In genomic region chr17:27141971-27142450, GRCm38 (mm10) we compare ENCODE assay signal across 7 mouse cellular contexts. TPM values are rescaled to one million over a fixed set of nuclear protein-coding genes. Genes with fewer than 3 reads are reported as not detected.
DNase-seq lines count a peak whose midpoint lies in the region; ATAC-seq and TF ChIP-seq lines count a peak whose summit lies in the region.

No protein-coding gene starts in this region.

- H3K27me3 ChIP-seq in C2C12 (ENCODE audit: control insufficient read depth, insufficient read depth, insufficient read length), result no peaks in the 10 kb centered on the region
- H3K27me3 ChIP-seq in midbrain, embryonic 16.5 days (ENCODE audit: control insufficient read depth, insufficient read depth, low read depth, low read length), result no peaks in the 10 kb centered on the region
- no peaks in the 10 kb centered on the region for H3K27me3 ChIP-seq in midbrain, postnatal 0 days (ENCODE audit: insufficient read depth, low read length)

- no peaks in the 10 kb centered on the region for H3K79me3 ChIP-seq in C2C12 (ENCODE audit: low read depth)

- no peak for TF ChIP-seq CTCF in C2C12 (IDR thresholded peaks at IDR 0.05; ENCODE audit: control insufficient read depth, insufficient read depth, insufficient read length)
- no peak for TF ChIP-seq CTCF in midbrain, postnatal 0 days (IDR thresholded peaks at IDR 0.05)

- no peaks in the 10 kb centered on the region for H3K36me3 ChIP-seq in C2C12 (ENCODE audit: control insufficient read depth, insufficient read depth)
- no peaks in the 10 kb centered on the region for H3K36me3 ChIP-seq in midbrain, embryonic 16.5 days (ENCODE audit: control insufficient read depth, insufficient read depth, low read length)
- no peaks in the 10 kb centered on the region for H3K36me3 ChIP-seq in midbrain, postnatal 0 days (ENCODE audit: insufficient read depth, low read length)

- H3K4me2 ChIP-seq in midbrain, embryonic 16.5 days (ENCODE audit: low read length), result no peak overlapping the region
- H3K4me2 ChIP-seq in midbrain, postnatal 0 days (ENCODE audit: low read depth, low read length, poor library complexity, severe bottlenecking), result no peak overlapping the region

- H3K4me1 ChIP-seq in midbrain, embryonic 16.5 days (ENCODE audit: control insufficient read depth, insufficient read depth, low read length), result peaks cover 31% of the 10 kb centered on the region
- peaks cover 11% of the 10 kb centered on the region for H3K4me1 ChIP-seq in midbrain, postnatal 0 days (ENCODE audit: insufficient read depth, low read length)

- no peaks in the 10 kb centered on the region for H3K9me3 ChIP-seq in midbrain, embryonic 16.5 days (replicated peaks; ENCODE audit: control insufficient read depth, low read length, poor library complexity, severe bottlenecking)
- no peaks in the 10 kb centered on the region for H3K9me3 ChIP-seq in midbrain, postnatal 0 days (ENCODE audit: low read length)

- intact Hi-C loops in left cerebral cortex, postnatal 10 days (cut with DNase I), result no loop called here

- H3ac ChIP-seq in C2C12 (ENCODE audit: control insufficient read depth, insufficient read length, low read depth), result no peak overlapping the region

- WGBS in midbrain, embryonic 16.5 days, result 60% methylated on average over 10 of the region's 10 CpGs
- 64% methylated on average over 10 of the region's 10 CpGs for WGBS in midbrain, postnatal 0 days

- DNase-seq in NIH3T3 (ENCODE audit: low read depth), result peak; percentile 95
- DNase-seq in heart, adult 9 months (ENCODE audit: low spot score in 2 of 2), result peak; percentile 49 to 55
- DNase-seq in kidney, postnatal 25 days, result peak; percentile 32 to 72
- DNase-seq in left cerebral cortex, postnatal 10 days (ENCODE audit: extremely low spot score in 1 of 2, low spot score in 2 of 2), result no peak
- no peak for DNase-seq in midbrain, postnatal 0 days (ENCODE audit: low spot score)

- H3K79me2 ChIP-seq in C2C12 (ENCODE audit: control insufficient read depth, insufficient read depth), result no peaks in the 10 kb centered on the region

- no peak overlapping the region for H3K4me3 ChIP-seq in C2C12 (ENCODE audit: insufficient read depth, poor library complexity, severe bottlenecking)
- no peak overlapping the region for H3K4me3 ChIP-seq in midbrain, embryonic 16.5 days (ENCODE audit: low read depth, low read length)
- H3K4me3 ChIP-seq in midbrain, postnatal 0 days (ENCODE audit: low read depth, low read length), result no peak overlapping the region

- ATAC-seq in midbrain, embryonic 16.5 days, result no peak
- no peak for ATAC-seq in midbrain, postnatal 0 days (ENCODE audit: low FRiP score)

- H3K27ac ChIP-seq in midbrain, embryonic 16.5 days (ENCODE audit: low read length), result no peak overlapping the region
- no peak overlapping the region for H3K27ac ChIP-seq in midbrain, postnatal 0 days (ENCODE audit: low read depth, low read length)

- no peak overlapping the region for H3K9ac ChIP-seq in midbrain, embryonic 16.5 days (ENCODE audit: low read depth, low read length)
- H3K9ac ChIP-seq in midbrain, postnatal 0 days (replicated peaks; ENCODE audit: low read length, poor library complexity, severe bottlenecking), result no peak overlapping the region

TF ChIP-seq in C2C12, 6 proteins besides CTCF, POLR2A, EP300 and RAD21:
- TF ChIP-seq FOSL1 (IDR thresholded peaks at IDR 0.05; ENCODE audit: insufficient read depth, low read length, poor library complexity, severe bottlenecking) (no peak), MAX (IDR thresholded peaks at IDR 0.05) (peak; percentile 87), MYOD1 (IDR thresholded peaks at IDR 0.05; ENCODE audit: control insufficient read depth, insufficient read length, low read depth) (peak; percentile 78)

RNA-seq across cellular contexts. Expression of gene Uqcc2, which starts 8.3 kb away (rescaled TPM):
- 630 TPM for polyA plus RNA-seq in C2C12 (2012; fragmentation: generic; extraction: Trizol)
- total RNA-seq in left cerebral cortex, postnatal 10 days (2021), result 100 to 1,000 TPM; 177 to 182 TPM
- polyA plus RNA-seq in midbrain, embryonic 16.5 days (2015; fragmentation: Nextera tagmentation; extraction: Ambion mirVana), result 360 and 384 TPM in 2 replicates
- total RNA-seq in midbrain, postnatal 0 days (2014; rRNA removed), result 213 and 233 TPM in 2 replicates
- 453 and 478 TPM in 2 replicates for polyA plus RNA-seq in midbrain, postnatal 0 days (2015; fragmentation: Nextera tagmentation; extraction: Ambion mirVana)

RNA-seq across cellular contexts. Expression of gene Ip6k3, which starts 25.6 kb away (rescaled TPM):
- 0.08 TPM for polyA plus RNA-seq in C2C12 (2012; fragmentation: generic; extraction: Trizol)
- total RNA-seq in left cerebral cortex, postnatal 10 days (2021), result under 1 TPM; 0.20 to 0.43 TPM
- polyA plus RNA-seq in midbrain, embryonic 16.5 days (2015; fragmentation: Nextera tagmentation; extraction: Ambion mirVana), result 0.14 and 0.15 TPM in 2 replicates
- total RNA-seq in midbrain, postnatal 0 days (2014; rRNA removed), result 0.09 TPM in 1 of 2 replicates, not detected in the other
- 0.32 TPM in 1 of 2 replicates, not detected in the other for polyA plus RNA-seq in midbrain, postnatal 0 days (2015; fragmentation: Nextera tagmentation; extraction: Ambion mirVana)

Comparison
In these comparisons a context has a peak if more than half of its experiments do, and no peak if none do; other contexts are left out.
1. DNase-seq: peak in NIH3T3 (single experiment), heart, adult 9 months (2 of 2) and kidney, postnatal 25 days (2 of 2); none in left cerebral cortex, postnatal 10 days (0 of 2) and midbrain, postnatal 0 days (single experiment).